Mouse (Mus musculus): ENCODE measurements at regions not wholly inside any gene's neighbourhood (a gene's known extent, or its start where the extent isn't known, plus 50 kb on each side); places are given as distances from the start of the nearest gene placed in this dataset.

DNA sequence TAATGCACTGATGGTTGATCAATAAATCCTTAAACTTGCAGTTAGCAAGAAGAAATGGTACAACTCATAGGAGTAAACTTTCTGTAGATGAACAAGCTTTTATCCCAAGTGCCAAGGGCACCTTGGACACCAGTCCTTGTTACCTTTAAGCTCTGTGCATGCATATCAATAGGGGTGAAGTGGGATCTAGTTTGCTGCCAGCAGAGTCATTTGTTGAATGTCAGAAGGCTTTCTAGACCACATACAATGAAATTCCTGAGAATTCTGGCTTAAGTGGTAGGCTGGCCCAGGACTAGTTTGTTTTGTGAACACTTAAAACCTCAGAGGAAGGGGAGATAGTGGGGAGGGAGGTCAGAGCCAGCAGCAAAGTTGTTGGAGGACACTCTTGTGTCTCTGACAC, 437.9 kb upstream of the 4930412O13Rik start:
- no peak for DNase-seq

DNA sequence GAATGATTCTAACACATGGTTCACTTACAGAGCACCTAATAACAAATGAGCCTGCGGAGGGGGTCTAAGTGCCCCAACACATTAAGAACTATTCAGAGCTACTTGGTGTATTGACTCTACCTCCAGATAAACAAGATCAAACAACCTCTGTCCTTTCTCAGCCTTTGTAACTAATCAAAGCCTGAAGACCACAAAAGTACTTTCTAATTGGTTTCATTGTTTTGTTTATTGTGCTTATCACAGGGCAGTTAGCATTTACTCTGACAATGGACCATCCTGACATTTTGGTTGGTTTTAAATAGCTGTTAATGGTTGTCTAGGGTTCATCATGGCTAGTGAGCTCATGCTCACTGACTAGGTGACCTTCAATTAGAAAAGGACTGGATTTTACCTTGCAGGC, 435.2 kb upstream of the 4930412O13Rik start:
- DNase-seq: no peak

DNA sequence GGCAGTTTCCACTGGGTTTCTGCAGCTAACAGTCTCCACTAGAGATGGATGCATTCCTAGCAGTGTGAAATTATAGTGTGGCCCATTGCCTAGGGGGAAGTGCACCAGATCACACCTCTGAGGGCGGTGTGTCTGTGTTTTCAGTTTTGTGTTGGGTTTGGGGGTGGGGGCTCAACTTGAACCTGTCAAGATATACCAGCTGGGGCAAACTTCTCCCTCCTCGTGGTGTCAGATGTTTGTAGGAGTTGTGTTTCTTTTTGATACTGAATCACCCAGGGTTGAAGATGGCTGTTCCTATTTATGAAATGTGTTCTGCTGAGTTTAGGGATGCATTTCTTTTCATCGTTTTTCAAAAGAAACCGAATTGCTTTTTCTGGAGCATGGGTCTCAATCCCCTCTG, 416.6 kb upstream of the 4930412O13Rik start:
- DNase-seq: no peak

DNA sequence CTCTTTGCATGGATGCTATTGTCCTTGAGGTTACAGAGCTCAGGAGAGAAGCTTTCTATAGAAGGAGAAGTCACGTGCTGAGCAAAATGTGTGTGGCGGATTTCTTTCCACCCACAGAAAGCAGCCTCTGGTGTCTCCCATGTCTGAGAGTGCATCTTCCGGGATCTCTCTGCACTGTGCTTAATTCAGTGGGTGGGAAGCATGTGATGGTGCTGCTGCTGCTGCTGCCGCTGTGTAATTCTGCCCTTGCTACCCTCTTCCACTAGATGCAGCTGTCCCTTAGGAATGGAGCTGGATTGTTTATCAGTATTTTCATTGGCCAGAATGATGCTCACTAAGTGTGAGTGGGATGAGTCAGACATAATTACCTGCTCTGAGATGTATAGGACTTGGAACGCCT, 416.2 kb upstream of the 4930412O13Rik start:
- DNase-seq: no peak

DNA sequence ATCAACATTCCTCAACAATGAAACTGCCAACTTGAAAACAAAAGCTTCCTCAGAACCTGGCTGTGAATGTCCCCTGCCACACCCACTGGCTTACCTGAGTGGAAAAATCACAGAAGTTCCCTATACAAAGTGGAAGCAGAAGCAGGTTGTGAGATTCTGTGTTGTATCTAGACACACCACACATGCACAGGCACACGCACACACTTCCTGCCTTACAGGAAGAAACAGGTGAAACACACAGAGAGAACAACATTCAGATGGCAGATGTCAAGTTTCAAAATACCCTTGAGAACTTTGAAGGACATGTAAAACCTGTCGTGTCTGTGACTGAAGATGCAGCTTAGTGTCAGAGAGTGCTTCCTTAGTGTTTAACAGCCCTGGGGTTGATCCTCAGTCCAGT, 413.5 kb upstream of the 4930412O13Rik start:
- no peak for DNase-seq

DNA sequence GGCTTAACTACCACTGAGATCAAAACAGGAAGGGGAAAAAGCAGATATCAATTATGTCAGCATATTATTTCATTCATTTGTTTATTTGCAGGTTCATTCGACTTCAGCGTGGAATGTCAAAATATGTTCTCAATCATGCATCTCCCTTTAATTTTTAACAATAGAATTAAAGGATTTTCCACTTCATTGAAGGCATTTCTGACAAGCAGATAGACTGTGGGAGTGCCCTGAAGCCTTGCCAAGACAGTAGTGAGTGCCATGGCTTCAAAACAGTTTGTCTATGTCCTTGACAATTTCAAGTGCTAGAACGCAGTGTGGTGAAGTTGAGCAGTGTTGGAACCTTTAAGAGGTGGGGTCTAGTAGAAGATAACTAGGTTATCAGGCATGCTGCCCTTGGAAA, 412.4 kb upstream of the 4930412O13Rik start:
- DNase-seq: no peak

DNA sequence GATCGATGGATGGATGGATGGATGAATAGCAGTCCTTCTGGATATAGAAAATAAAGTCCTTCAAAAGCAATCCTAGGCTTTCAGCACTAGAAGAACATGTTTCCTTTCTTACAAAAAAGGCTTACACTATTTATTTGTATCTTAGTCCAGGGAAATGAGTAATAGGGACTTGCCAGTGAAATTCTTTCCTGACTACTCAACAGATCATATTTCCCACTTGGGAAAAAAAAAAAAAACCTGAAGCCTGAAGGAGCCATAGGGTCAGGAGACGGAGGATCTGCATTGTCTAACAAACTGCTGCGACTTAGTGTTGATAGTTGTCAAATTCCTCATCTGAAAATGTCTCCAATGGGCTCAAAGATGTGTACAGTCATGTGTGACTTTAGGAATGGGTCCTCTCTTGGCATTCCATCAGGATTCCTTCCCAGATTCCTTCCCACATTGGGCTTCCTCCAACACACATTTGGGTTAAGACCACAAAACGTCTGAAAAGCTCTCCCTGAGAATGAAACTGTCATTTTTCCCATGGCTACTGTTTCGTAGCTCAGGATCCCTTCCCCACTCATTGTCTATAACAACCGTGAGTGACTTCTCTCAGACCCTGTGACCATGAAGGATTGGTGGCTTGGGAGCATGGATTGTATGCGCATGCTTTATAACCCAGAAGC, 399.2 kb upstream of the 4930412O13Rik start:
- no peak for DNase-seq

DNA sequence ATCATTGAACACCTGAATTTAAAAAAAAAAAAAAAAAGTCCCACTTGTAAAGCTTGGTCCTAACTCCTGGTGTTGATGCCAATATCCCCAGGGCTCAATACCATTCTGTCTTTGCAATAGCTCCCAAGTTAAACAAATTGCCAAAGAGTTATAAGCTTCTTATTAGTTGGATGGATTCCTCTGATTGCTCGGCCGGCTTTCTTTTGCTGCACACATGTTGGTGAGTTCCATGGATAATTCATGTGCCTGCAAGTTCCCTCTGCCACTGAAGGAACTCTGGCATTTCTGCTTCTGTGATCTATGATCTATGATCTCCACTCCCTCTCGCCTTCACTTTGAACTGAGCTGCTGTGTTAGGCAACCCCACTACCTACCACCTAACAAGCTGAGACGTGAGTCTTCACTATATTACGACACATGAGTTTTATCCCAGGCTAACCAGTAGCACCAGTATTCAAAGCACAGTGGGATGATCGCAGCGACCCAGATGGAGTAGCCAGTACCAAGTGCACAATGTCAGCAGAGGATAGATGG, 393.6 kb upstream of the 4930412O13Rik start:
- no peak for DNase-seq

DNA sequence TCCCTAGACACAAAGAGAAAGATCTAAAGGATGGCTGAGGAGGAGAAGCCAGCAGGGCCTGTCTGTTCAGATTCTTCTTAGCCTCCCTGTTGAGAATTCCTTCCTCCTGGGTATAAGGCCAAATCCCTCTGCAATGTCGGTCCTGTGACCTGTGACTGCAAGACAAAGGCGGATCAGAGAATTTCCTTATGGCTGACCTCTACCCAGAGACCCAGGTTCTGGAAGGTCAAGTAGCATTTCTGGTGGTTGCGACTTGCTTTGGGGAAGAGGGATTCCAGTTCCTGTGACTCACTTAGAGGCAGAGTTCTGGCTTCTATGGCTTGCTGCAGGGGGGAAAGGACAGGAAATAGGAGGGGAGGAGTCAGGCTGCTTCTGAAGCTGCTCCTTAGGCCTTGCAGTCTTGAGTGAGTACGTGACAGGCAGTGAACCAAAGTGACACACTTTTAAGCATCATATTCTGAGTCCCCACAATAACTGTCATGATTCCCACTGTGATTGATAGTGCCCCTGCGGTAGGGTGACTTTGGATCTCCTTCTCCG, 387.4 kb upstream of the 4930412O13Rik start:
- DNase-seq: no peak

DNA sequence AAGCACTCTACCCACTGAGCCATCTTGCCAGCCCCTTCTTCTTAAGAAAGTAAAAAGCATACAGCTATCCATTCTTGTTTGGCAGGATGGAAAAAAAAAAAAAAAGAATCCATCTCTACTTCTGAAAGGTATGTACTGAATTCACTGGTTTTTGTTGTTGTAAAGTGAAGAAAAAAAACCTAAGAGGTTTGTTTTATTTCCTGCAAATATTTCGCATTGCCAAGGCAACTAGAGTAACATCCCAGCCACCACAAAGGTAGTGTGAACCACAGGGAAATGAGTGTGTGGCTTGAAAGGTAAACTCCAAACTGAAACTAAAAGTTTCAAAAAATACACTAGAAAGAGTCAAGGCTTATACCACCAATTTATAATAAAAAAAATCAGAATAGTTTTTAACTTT, 361.0 kb upstream of the 4930412O13Rik start:
- no peak for DNase-seq

DNA sequence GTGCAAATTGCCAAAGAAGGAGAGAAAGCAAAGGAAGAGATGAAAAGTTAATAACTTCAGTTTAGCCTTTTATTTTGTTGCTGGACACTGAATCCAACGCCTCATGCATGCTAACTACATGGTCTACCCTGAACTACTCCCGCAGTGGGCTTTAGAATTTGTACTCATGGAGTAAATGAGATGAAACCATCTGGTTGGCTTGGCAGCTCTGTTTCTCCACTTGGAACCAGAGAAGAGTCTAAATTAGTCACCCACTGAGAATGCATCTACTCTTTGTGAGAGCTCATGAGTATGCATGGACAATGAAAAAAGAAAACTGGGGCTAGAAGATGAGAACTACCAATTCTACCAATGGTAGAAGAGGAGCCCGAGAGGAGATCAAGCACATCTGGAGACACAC, 355.1 kb upstream of the 4930412O13Rik start:
- DNase-seq: no peak

DNA sequence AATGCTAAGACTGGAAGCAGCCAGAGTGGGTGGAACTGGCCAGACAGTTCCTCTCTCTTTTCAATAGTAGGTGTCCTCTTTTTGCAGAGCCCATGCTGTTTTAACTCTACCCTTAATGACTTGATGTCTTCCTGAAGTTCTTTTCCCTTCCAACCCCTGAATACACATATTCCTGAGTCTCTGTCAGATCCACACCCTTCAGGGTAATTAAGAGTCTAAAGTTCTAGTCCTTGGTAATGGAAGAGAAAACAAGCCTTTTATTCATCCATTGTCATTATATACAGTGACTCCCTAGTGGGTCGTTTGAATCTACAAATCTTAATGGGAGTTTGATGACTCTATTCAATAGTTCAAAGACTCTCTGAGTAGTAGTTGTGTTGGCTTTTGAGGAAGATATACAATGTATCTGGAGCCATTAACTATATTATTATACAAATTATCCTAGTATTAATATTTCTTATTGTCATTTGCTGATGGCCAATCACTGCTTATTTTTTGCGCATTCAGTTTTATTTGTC, 345.9 kb upstream of the 4930412O13Rik start:
- DNase-seq: no peak

DNA sequence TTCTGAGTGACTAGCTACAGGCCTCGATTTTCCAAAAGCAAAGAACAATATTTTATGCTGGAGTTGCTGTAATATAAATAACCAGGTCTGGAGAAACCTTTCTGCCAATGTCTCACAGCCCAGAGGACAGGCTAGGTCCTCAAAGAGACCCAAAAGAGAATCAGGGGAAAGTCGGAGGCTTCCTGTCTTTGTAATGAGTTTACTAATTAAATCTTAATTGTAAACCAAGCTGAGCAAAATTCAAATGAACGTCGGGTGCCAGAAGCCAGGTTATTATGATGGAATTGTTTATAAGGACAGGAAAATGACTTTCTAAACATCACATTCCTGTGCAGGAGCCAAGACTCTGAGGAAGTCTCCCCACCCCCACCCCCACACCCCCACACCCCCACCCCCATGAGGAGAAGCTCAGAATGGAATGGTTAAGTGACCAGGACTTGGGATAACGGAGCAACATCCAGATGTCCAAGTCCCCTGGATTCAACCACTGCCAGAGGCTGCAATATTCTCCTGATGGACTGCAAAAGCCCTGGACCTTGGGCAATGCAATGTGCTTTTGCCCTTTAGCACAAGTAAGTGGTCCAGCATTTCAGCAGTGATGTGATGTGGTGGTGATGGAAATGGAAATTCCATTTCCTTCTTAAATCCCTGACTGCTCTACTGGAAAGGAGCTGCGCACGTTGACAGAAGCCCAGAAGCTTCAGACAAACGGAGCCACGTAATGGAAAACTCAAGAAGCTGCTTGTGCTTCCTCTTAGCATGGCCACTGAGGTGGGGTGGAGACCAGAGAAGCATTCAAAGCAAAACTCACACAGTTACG, 333.1 kb upstream of the 4930412O13Rik start:
- no peak for DNase-seq

DNA sequence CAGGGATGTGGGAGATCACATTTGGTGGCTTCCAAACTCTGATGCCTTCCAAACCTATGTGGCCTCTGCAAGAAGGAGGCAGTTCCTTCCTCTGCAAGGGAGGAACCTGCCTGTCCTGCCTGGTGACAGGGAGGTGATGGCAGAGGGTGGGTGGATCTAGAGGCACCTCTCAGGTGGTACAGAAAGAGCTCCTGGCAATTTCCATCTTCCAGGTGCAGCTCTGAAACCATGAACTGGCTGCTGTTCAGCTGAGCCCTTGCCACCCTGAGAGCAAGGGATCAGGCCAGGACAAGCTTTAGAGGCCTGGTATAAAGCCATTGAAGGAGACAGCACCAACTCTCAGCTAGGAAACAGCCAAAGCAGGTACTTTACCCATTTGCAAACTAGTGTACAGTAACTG, 327.7 kb upstream of the 4930412O13Rik start:
- no peak for DNase-seq

DNA sequence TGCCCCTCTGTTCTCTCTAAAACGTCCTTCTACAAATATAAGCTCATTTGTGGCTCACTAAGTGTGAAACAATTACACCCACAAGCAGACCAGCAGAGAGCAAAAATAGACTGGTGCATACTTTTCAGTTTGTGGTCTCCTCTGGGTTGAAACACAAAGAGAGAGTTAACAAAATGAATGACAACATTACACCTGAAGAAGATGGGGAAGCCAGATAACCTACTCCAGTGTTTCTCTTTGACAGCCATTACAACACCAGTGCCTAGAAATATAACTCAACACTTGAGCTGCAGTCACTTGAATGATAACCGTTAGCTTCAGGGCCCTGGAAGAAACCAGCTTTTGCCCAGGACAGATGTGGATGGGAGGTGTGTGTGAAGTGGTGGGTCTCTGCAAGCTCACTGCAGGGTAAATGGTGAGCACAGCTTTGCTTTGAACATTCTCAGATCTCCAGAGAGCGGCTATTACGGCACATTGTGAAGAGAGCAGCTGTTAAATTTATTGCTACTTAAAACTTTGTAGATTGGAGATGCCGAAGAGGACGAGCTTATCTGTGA, 316.5 kb upstream of the 4930412O13Rik start:
- no peak for DNase-seq

DNA sequence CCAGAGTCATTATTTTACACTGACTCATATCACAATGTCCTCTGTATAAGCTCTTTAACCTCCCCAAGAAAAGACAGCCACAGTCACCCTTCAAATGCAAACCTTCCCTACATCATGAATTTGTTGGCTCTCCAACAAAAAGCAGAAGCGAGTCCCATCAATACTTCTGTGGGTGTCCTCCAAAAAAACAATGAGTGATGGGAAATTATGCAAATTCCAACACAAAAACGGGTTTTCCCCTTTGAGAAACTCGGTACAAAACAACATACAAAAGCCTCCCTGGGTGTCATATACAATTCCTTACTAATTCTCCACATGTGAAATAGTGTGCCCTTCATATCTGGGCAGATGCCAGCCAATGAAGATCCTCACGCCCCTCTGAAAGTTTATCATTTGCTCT, 311.8 kb upstream of the 4930412O13Rik start:
- no peak for DNase-seq

DNA sequence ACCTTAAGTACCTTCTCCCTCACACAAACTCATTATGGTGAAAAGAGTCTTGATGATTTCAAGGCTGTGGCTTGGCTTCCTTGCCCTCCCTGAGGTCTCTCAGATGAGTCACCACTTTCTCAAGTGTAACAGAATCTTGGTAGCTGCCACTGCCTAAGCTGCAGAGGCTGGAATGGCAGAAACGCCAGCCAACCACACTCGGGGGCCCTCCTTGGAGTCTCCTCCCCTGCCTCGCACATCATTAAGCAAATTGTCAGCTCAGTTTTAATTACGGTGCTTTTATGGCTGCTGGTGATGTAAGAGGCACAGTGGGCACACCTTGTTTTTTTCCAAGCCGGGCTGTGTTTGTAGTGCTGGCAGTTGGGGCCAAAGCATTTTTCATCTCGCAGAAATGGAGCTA, 306.9 kb upstream of the 4930412O13Rik start:
- no peak for DNase-seq

DNA sequence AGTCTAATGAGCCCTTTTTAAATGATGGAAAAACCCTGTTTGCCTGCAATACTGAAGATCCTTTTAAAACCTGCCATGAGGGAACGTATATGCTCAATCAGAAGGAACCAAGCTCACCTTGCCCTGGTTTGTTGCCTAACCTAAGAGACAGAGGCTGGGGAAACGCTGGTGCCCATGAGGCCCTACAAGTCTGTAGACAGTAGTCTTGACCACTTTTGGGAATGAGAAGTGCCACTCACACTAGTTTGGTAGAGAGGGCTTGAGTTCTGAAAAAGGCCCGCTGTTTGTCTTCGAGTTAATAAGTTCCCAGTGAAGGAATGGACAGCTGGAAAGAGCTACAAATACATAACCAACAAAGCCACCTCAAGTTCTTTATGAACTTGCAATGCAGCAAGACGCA, 306.4 kb upstream of the 4930412O13Rik start:
- no peak for DNase-seq

DNA sequence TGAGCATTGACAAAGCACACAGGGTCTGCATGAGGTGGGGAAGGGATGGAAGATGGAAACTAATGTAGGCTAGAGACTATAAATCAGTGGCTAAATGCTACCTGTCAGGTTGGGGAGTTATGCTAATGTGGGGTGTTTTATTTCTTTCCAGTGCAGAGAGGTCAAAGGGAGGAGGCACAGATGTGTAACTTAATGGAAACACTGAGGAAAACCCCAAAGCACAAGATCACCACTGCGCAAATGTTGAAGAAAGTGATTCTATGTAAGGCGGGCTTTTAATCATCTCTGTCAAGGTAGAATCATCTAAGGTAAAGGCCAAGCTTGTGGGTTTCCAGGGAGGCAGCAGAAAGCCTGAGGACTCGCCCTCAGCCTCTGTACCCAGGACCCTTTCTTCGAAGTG, 303.2 kb upstream of the 4930412O13Rik start:
- DNase-seq: no peak

DNA sequence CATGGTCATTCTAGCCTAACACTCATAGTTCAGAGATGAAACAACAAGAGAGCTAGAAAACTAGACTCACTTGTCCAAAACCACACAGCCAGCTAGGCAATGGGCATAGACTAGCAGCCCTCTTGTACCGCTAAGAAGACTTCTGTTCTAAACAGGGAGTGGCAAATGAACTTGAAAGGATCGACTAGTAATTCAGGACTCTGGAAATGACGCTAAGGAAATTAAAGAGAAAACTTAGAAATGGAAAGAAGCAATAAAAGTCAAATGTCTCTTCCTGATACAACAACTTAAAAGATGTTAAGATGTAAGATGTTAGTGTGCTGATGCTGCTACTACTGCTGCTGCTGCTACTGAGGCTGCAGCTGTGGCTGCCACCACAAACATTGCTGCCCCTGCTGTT, 293.7 kb upstream of the 4930412O13Rik start:
- no peak for DNase-seq

DNA sequence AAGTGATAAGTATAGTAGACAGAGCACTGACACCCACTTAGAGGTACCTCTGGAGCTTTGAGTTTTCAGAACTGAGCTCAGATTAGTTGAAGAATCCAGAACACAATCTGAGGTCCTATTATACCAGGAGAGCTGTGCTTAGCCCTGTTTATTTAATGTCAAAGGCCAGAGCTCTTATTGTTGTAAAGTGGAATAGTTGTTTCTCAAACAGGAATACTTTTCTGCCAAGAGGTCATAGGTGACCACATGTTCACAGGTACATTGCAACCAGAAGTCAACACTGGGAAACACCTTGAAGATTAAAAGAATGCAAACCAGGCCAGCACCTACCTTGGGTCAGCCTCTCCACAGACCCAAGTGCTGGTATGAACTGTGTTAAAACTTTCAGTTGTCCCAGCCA, 291.9 kb upstream of the 4930412O13Rik start:
- DNase-seq: no peak

DNA sequence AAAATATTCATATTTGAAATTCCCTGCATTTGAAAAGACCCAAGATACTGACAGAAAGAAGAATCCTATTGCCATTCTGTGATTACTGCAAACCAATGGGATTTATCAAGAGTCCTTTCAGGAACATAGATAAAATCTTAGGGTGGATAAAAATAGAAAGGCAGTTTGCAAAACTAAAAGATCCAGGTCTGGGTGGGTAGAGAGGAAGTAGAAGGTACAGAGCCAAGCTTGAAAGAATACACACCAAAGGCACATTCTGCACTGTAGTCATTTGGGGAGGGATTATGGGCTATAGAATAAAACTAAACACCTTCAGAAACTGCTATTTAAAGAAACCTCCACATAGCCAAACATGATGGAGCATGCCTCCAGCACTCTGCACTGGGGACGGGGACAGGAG, 288.5 kb upstream of the 4930412O13Rik start:
- DNase-seq: no peak

DNA sequence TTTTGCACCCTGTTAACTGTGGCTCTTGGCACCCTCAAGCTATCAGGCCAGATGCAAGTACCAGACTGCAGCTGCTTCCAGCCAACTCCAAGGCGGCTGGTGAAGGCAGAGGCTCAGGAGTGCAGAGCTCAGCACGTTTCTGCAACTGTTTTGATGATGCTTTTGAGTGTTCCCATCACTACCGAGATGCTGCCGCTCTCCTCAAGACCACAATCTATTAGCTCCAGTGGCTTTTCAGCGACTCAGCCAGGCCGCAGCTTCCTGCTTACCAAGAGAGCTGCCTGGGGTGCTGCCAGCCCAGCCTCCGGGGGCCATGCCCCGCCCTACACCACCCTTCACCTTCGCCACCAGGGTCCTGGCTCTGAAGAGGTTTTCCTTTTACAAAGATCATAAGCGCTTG, 287.1 kb upstream of the 4930412O13Rik start:
- DNase-seq: no peak
